Mouse (Mus musculus): ENCODE results near the gene Rpl13a. TPM values are rescaled to one million over a fixed set of nuclear protein-coding genes. Genes with fewer than 3 reads are reported as not detected.
"Not testable (repeated sequence)": the region's sequence is repeated elsewhere in the genome, so short reads cannot be mapped to it uniquely, and the experiment has no call there.

The Rpl13a gene
- polyA plus RNA-seq (2014; fragmentation: Nextera tagmentation; extraction: Ambion mirVana) = 1,469 and 1,490 TPM in 2 replicates

GRCm38 (mm10) chr7:45128624-45129246, at the start of gene Rpl13a:
Gene Rpl13a (minus strand): TSS chr7:45128761.
- Histone ChIP-seq H3K27me3 (ENCODE audit: control insufficient read depth, insufficient read depth, low read length) (no peaks in the 10 kb centered on the region), H3K4me3 (ENCODE audit: low read depth, low read length) (peak within 1 kb of the TSS; percentile 99), H3K9me3 (ENCODE audit: control insufficient read depth, low read length) (no peaks in the 10 kb centered on the region), H3K9ac (ENCODE audit: low read length) (peak within 1 kb of the TSS; percentile 100), H3K36me3 (ENCODE audit: control insufficient read depth, insufficient read depth, low read length) (peaks cover 23% of the 10 kb centered on the region), H3K4me1 (ENCODE audit: control insufficient read depth, insufficient read depth, low read length) (peaks cover 27% of the 10 kb centered on the region), H3K27ac (replicated peaks; ENCODE audit: low read depth, low read length) (peak within 1 kb of the TSS; percentile 91), H3K4me2 (ENCODE audit: low read depth, severe bottlenecking) (peak within 1 kb of the TSS; percentile 91)
- WGBS = 0% methylated on average over 48 of the region's 48 CpGs
- ATAC-seq (ENCODE audit: insufficient number of reproducible peaks, low FRiP score, low TSS enrichment, low read depth) (peak; percentile 93), DNase-seq (ENCODE audit: low spot score) (peak; percentile 99)

- peak overlapping the region; percentile 10 for H3K4me2 ChIP-seq (ENCODE audit: low read depth, severe bottlenecking)
- DNase-seq (ENCODE audit: low spot score) = no peak
- 2% methylated on average over 28 of the region's 31 CpGs for WGBS
- no peak for ATAC-seq (ENCODE audit: insufficient number of reproducible peaks, low FRiP score, low TSS enrichment, low read depth)
- no peaks in the 10 kb centered on the region for H3K36me3 ChIP-seq (ENCODE audit: control insufficient read depth, insufficient read depth, low read length)
- H3K4me1 ChIP-seq (ENCODE audit: control insufficient read depth, insufficient read depth, low read length) = 0 out of 2 replicates have a peak, but pooled peaks cover 8% of the 10 kb centered on the region
- H3K4me3 ChIP-seq (ENCODE audit: low read depth, low read length) = peak overlapping the region; percentile 12; the same call in 1 of the 2 replicates
- 0 out of 2 replicates have a peak, but pooled peaks cover 3% of the 10 kb centered on the region for H3K9me3 ChIP-seq (ENCODE audit: control insufficient read depth, low read length)
- no peak overlapping the region for H3K27ac ChIP-seq (replicated peaks; ENCODE audit: low read depth, low read length)
- no peak overlapping the region for H3K9ac ChIP-seq (ENCODE audit: low read length)
- H3K27me3 ChIP-seq (ENCODE audit: control insufficient read depth, insufficient read depth, low read length) = peaks cover 79% of the 10 kb centered on the region
Observed at GRCm38 (mm10) chr7:45176356-45176755, 47.8 kb upstream of the Rpl13a start.

DNA sequence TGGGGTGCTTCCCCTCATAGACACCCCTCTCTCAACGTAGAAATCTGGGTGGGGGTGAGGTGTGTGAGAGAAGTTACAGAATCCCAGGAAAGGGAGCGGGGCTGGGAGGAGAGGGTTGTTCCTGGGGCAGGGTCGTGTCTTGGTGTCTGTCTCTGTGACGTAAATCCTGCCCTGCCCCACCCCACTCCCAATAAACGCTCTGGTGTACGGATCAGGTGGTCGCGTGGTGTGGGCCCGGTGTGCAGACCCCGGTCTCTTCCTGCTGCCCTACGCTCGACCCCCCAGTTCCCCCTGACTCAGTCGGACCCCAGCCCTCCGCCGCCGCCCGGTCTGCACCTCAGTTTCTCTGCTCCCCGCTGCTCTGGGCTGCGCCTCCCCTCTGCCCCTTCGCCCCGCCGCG, 47.4 kb upstream of the Rpl13a start:
- Histone ChIP-seq H3K9me3 (ENCODE audit: control insufficient read depth, low read length) (0 out of 2 replicates have a peak, but pooled peaks cover 3% of the 10 kb centered on the region), H3K27ac (replicated peaks; ENCODE audit: low read depth, low read length) (no peak overlapping the region), H3K27me3 (ENCODE audit: control insufficient read depth, insufficient read depth, low read length) (peaks cover 79% of the 10 kb centered on the region), H3K4me2 (ENCODE audit: low read depth, severe bottlenecking) (peak overlapping the region; percentile 10), H3K4me1 (ENCODE audit: control insufficient read depth, insufficient read depth, low read length) (0 out of 2 replicates have a peak, but pooled peaks cover 5% of the 10 kb centered on the region), H3K4me3 (ENCODE audit: low read depth, low read length) (peak overlapping the region; percentile 12; the same call in 1 of the 2 replicates), H3K9ac (ENCODE audit: low read length) (no peak overlapping the region), H3K36me3 (ENCODE audit: control insufficient read depth, insufficient read depth, low read length) (no peaks in the 10 kb centered on the region)
- 2% methylated on average over 23 of the region's 23 CpGs for WGBS
- DNase-seq (ENCODE audit: low spot score) (no peak), ATAC-seq (ENCODE audit: insufficient number of reproducible peaks, low FRiP score, low TSS enrichment, low read depth) (no peak)

- H3K4me1 ChIP-seq (ENCODE audit: control insufficient read depth, insufficient read depth, low read length) = 0 out of 2 replicates have a peak, but pooled peaks cover 3% of the 10 kb centered on the region
- ATAC-seq (ENCODE audit: insufficient number of reproducible peaks, low FRiP score, low TSS enrichment, low read depth) = no peak
- H3K36me3 ChIP-seq (ENCODE audit: control insufficient read depth, insufficient read depth, low read length) = no peaks in the 10 kb centered on the region
- WGBS = 6% methylated on average over 13 of the region's 13 CpGs
- no peak overlapping the region for H3K4me2 ChIP-seq (ENCODE audit: low read depth, severe bottlenecking)
- H3K27me3 ChIP-seq (ENCODE audit: control insufficient read depth, insufficient read depth, low read length) = peaks cover 74% of the 10 kb centered on the region
- H3K9me3 ChIP-seq (ENCODE audit: control insufficient read depth, low read length) = peaks cover 3% of the 10 kb centered on the region; the same call in 1 of the 2 replicates
- no peak for DNase-seq (ENCODE audit: low spot score)
- no peak overlapping the region for H3K9ac ChIP-seq (ENCODE audit: low read length)
- no peak overlapping the region for H3K4me3 ChIP-seq (ENCODE audit: low read depth, low read length)
- no peak overlapping the region for H3K27ac ChIP-seq (replicated peaks; ENCODE audit: low read depth, low read length)
Observed at GRCm38 (mm10) chr7:45175398-45175797, 46.8 kb upstream of the Rpl13a start.

DNA sequence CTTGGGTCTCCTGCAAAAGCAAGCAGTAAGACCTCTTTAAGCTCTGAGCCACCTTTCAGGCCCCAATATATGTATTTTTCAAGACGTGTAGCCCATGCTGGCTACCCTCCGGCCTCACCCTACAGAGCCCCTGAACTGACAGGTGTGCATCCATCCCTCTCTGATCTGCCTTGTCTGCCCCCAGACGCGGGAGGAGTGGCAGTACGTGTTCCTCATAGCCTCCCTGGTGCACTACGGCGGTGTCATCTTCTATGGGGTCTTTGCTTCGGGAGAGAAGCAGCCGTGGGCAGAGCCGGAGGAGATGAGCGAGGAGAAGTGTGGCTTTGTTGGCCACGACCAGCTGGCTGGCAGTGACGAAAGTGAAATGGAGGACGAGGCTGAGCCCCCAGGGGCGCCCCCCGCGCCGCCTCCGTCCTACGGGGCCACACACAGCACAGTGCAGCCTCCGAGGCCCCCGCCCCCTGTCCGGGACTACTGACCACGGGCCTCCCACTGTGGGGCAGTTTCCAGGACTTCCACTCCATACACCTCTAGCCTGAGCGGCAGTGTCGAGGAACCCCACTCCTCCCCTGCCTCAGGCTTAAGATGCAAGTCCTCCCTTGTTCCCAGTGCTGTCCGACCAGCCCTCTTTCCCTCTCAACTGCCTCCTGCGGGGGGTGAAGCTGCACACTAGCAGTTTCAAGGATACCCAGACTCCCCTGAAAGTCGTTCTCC, 46.2 kb upstream of the Rpl13a start:
- Histone ChIP-seq H3K4me2 (ENCODE audit: low read depth, severe bottlenecking) (no peak overlapping the region), H3K27ac (replicated peaks; ENCODE audit: low read depth, low read length) (no peak overlapping the region), H3K9me3 (ENCODE audit: control insufficient read depth, low read length) (peaks cover 9% of the 10 kb centered on the region), H3K9ac (ENCODE audit: low read length) (no peak overlapping the region), H3K4me3 (ENCODE audit: low read depth, low read length) (0 out of 2 replicates have a peak overlapping the region, but pooled peaks have one; percentile 5), H3K4me1 (ENCODE audit: control insufficient read depth, insufficient read depth, low read length) (0 out of 2 replicates have a peak, but pooled peaks cover 3% of the 10 kb centered on the region), H3K27me3 (ENCODE audit: control insufficient read depth, insufficient read depth, low read length) (peaks cover 68% of the 10 kb centered on the region), H3K36me3 (ENCODE audit: control insufficient read depth, insufficient read depth, low read length) (no peaks in the 10 kb centered on the region)
- WGBS = 7% methylated on average over 25 of the region's 29 CpGs
- DNase-seq (ENCODE audit: low spot score) (peak; percentile 40), ATAC-seq (ENCODE audit: insufficient number of reproducible peaks, low FRiP score, low TSS enrichment, low read depth) (no peak)

- H3K9ac ChIP-seq (ENCODE audit: low read length); H3K27ac ChIP-seq (replicated peaks; ENCODE audit: low read depth, low read length); ATAC-seq (ENCODE audit: insufficient number of reproducible peaks, low FRiP score, low TSS enrichment, low read depth); H3K4me3 ChIP-seq (ENCODE audit: low read depth, low read length); H3K4me1 ChIP-seq (ENCODE audit: control insufficient read depth, insufficient read depth, low read length); H3K4me2 ChIP-seq (ENCODE audit: low read depth, severe bottlenecking); H3K36me3 ChIP-seq (ENCODE audit: control insufficient read depth, insufficient read depth, low read length); DNase-seq (ENCODE audit: low spot score): not testable (repeated sequence)
- WGBS = 38% methylated on average over 1 of the region's 1 CpGs
- Histone ChIP-seq H3K9me3 (ENCODE audit: control insufficient read depth, low read length) (peaks cover 17% of the 10 kb centered on the region), H3K27me3 (ENCODE audit: control insufficient read depth, insufficient read depth, low read length) (peaks cover 67% of the 10 kb centered on the region)
Observed at GRCm38 (mm10) chr7:45173772-45174171, 45.2 kb upstream of the Rpl13a start.

DNA sequence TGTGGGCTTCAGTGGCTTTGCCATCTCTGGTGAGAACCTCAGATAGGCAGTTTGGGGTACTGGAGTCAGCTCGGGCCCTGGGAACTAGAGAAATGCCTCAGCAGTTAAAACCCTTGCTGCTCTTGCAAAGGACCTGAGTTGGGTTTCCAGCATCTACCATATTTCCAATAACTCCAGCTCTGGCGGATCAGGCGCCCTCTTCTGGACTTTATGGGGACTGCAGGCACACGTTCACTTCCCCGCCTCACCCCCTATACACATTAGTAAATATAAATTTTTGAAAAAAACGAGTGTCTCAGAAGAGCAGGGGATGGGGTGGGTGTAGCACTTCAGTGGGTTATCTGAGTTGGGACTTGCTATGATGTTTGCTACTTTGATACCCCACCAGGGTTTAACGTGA, 44.4 kb upstream of the Rpl13a start:
- Histone ChIP-seq H3K9me3 (ENCODE audit: control insufficient read depth, low read length) (peaks cover 17% of the 10 kb centered on the region), H3K36me3 (ENCODE audit: control insufficient read depth, insufficient read depth, low read length) (no peaks in the 10 kb centered on the region), H3K4me2 (ENCODE audit: low read depth, severe bottlenecking) (no peak overlapping the region), H3K9ac (ENCODE audit: low read length) (no peak overlapping the region), H3K4me1 (ENCODE audit: control insufficient read depth, insufficient read depth, low read length) (0 out of 2 replicates have a peak, but pooled peaks cover 3% of the 10 kb centered on the region), H3K4me3 (ENCODE audit: low read depth, low read length) (no peak overlapping the region), H3K27ac (replicated peaks; ENCODE audit: low read depth, low read length) (no peak overlapping the region), H3K27me3 (ENCODE audit: control insufficient read depth, insufficient read depth, low read length) (peaks cover 67% of the 10 kb centered on the region)
- DNase-seq (ENCODE audit: low spot score) (no peak), ATAC-seq (ENCODE audit: insufficient number of reproducible peaks, low FRiP score, low TSS enrichment, low read depth) (no peak)
- WGBS = 63% methylated on average over 7 of the region's 7 CpGs

GRCm38 (mm10) chr7:45169495-45169894, 40.9 kb upstream of the Rpl13a start:
- Histone ChIP-seq H3K4me3 (ENCODE audit: low read depth, low read length) (no peak overlapping the region), H3K36me3 (ENCODE audit: control insufficient read depth, insufficient read depth, low read length) (no peaks in the 10 kb centered on the region), H3K4me1 (ENCODE audit: control insufficient read depth, insufficient read depth, low read length) (no peaks in the 10 kb centered on the region), H3K9me3 (ENCODE audit: control insufficient read depth, low read length) (peaks cover 14% of the 10 kb centered on the region), H3K27ac (replicated peaks; ENCODE audit: low read depth, low read length) (no peak overlapping the region), H3K9ac (ENCODE audit: low read length) (no peak overlapping the region), H3K27me3 (ENCODE audit: control insufficient read depth, insufficient read depth, low read length) (peaks cover 66% of the 10 kb centered on the region), H3K4me2 (ENCODE audit: low read depth, severe bottlenecking) (no peak overlapping the region)
- no peak for DNase-seq (ENCODE audit: low spot score)
- no peak for ATAC-seq (ENCODE audit: insufficient number of reproducible peaks, low FRiP score, low TSS enrichment, low read depth)
- WGBS = 96% methylated on average over 3 of the region's 3 CpGs
